Mouse (Mus musculus) stomach, embryonic 15.5 days (tissue): ENCODE data around the gene Cpn1. TPM values are rescaled to one million over a fixed set of nuclear protein-coding genes. Genes with fewer than 3 reads are reported as not detected.

Experiments
- ATAC-seq: fragments of 200-750 bp; cut with Nextera tagmentation; 2 replicates; pipeline ENCODE4 v1.8.0; 2017; ENCODE audit warnings: low read depth, moderate number of reproducible peaks, moderate TSS enrichment; ENCODE audit not compliant: insufficient read depth, low FRiP score
- H3K27ac ChIP-seq: fragments of 300-500 bp; sonication (generic); 2 replicates; pipeline ENCODE4 v1.5.1; 2015; ENCODE audit warnings: mild to moderate bottlenecking, inconsistent platforms
- H3K27me3 ChIP-seq: fragments of 300-500 bp; sonication (generic); replicated peaks from 2 replicates; pipeline ENCODE4 v1.6.1; 2015; ENCODE audit warnings: inconsistent platforms
- H3K36me3 ChIP-seq: fragments of 300-500 bp; sonication (generic); 2 replicates; pipeline ENCODE4 v1.6.1; 2015; ENCODE audit warnings: inconsistent platforms
- H3K4me1 ChIP-seq: fragments of 300-500 bp; sonication (generic); 2 replicates; pipeline ENCODE4 v1.6.1; 2015; ENCODE audit warnings: inconsistent platforms
- H3K4me2 ChIP-seq: fragments of 300-500 bp; sonication (generic); 2 replicates; pipeline ENCODE4 v1.6.1; 2015; ENCODE audit warnings: mild to moderate bottlenecking, inconsistent platforms
- H3K4me3 ChIP-seq: fragments of 300-500 bp; sonication (generic); replicated peaks from 2 replicates; pipeline ENCODE4 v1.5.1; 2015; ENCODE audit warnings: inconsistent platforms
- H3K9ac ChIP-seq: fragments of 300-500 bp; sonication (generic); 2 replicates; pipeline ENCODE4 v1.6.1; 2015; ENCODE audit warnings: inconsistent platforms
- H3K9me3 ChIP-seq: fragments of 300-500 bp; sonication (generic); 2 replicates; pipeline ENCODE4 v1.6.1; 2016; ENCODE audit warnings: inconsistent platforms
- WGBS: fragments of 180-500 bp; shearing (Covaris S2); methylation state at CpG from one replicate; pipeline ENCODE4 v1.1.7; 2015; 5-methylcytosine and 5-hydroxymethylcytosine counted together
- polyA plus RNA-seq: library from polyadenylated mRNA; unstranded; fragments of >200 nt; fragmentation: Nextera tagmentation; extraction: Ambion mirVana; gene quantifications from 2 replicates; pipeline ENCODE4 v1.2.1, GENCODE M21; 2015

Gene Cpn1
- polyA plus RNA-seq, 1 experiment from 2014 or later: 52.6 TPM

- Histone ChIP-seq H3K4me1 (no peaks in the 10 kb centered on the region), H3K27me3 (no peaks in the 10 kb centered on the region), H3K9ac (no peak overlapping the region), H3K36me3 (no peaks in the 10 kb centered on the region), H3K4me2 (no peak overlapping the region), H3K27ac (no peak overlapping the region), H3K4me3 (no peak overlapping the region), H3K9me3 (no peaks in the 10 kb centered on the region)
- no peak for ATAC-seq
- 66% methylated on average over 3 of the region's 3 CpGs for WGBS
Observed at GRCm38 (mm10) chr19:43977799-43978198, 8.6 kb downstream of the Cpn1 start.

- no peak for ATAC-seq
Observed at GRCm38 (mm10) chr19:43976661-43977060, 9.7 kb downstream of the Cpn1 start.

GRCm38 (mm10) chr19:43974221-43974620 is 12.1 kb downstream of the Cpn1 start:
- WGBS: 83% methylated on average over 6 of the region's 6 CpGs
- Histone ChIP-seq H3K27ac (no peak overlapping the region), H3K4me2 (no peak overlapping the region), H3K36me3 (no peaks in the 10 kb centered on the region), H3K27me3 (no peaks in the 10 kb centered on the region), H3K9ac (no peak overlapping the region), H3K9me3 (no peaks in the 10 kb centered on the region), H3K4me1 (no peaks in the 10 kb centered on the region), H3K4me3 (no peak overlapping the region)
- no peak for ATAC-seq

More at GRCm38 (mm10) chr19:43976661-43977060, 9.7 kb downstream of the Cpn1 start:
- no peak overlapping the region for H3K4me2 ChIP-seq
- no peak overlapping the region for H3K4me3 ChIP-seq
- H3K9ac ChIP-seq: no peak overlapping the region
- no peaks in the 10 kb centered on the region for H3K36me3 ChIP-seq
- H3K27me3 ChIP-seq: no peaks in the 10 kb centered on the region
- 52% methylated on average over 6 of the region's 6 CpGs for WGBS
- no peak overlapping the region for H3K27ac ChIP-seq
- no peaks in the 10 kb centered on the region for H3K4me1 ChIP-seq
- H3K9me3 ChIP-seq: no peaks in the 10 kb centered on the region

GRCm38 (mm10) chr19:43973711-43974110 is 12.6 kb downstream of the Cpn1 start:
- Histone ChIP-seq H3K4me2 (no peak overlapping the region), H3K9me3 (no peaks in the 10 kb centered on the region), H3K27me3 (no peaks in the 10 kb centered on the region), H3K4me3 (no peak overlapping the region), H3K9ac (no peak overlapping the region), H3K36me3 (no peaks in the 10 kb centered on the region), H3K4me1 (no peaks in the 10 kb centered on the region), H3K27ac (no peak overlapping the region)
- WGBS: 72% methylated on average over 9 of the region's 9 CpGs
- ATAC-seq: no peak

- no peak overlapping the region for H3K27ac ChIP-seq
- no peaks in the 10 kb centered on the region for H3K4me1 ChIP-seq
- WGBS: 89% methylated on average over 8 of the region's 8 CpGs
- H3K36me3 ChIP-seq: no peaks in the 10 kb centered on the region
- ATAC-seq: no peak
- no peak overlapping the region for H3K4me3 ChIP-seq
- H3K9ac ChIP-seq: no peak overlapping the region
- H3K4me2 ChIP-seq: no peak overlapping the region
- H3K27me3 ChIP-seq: no peaks in the 10 kb centered on the region
- H3K9me3 ChIP-seq: no peaks in the 10 kb centered on the region
Observed at GRCm38 (mm10) chr19:43972129-43972528, 14.2 kb downstream of the Cpn1 start.

GRCm38 (mm10) chr19:43968436-43969026 is 17.8 kb downstream of the Cpn1 start:
- ATAC-seq: no peak
- H3K36me3 ChIP-seq: no peaks in the 10 kb centered on the region
- WGBS: 71% methylated on average over 8 of the region's 11 CpGs
- no peak overlapping the region for H3K9ac ChIP-seq
- no peak overlapping the region for H3K4me3 ChIP-seq
- no peaks in the 10 kb centered on the region for H3K4me1 ChIP-seq
- no peak overlapping the region for H3K4me2 ChIP-seq
- no peaks in the 10 kb centered on the region for H3K9me3 ChIP-seq
- no peaks in the 10 kb centered on the region for H3K27me3 ChIP-seq
- no peak overlapping the region for H3K27ac ChIP-seq

- Histone ChIP-seq H3K9me3 (no peaks in the 10 kb centered on the region), H3K36me3 (no peaks in the 10 kb centered on the region), H3K27ac (no peak overlapping the region), H3K4me2 (no peak overlapping the region), H3K27me3 (no peaks in the 10 kb centered on the region), H3K9ac (no peak overlapping the region), H3K4me1 (no peaks in the 10 kb centered on the region), H3K4me3 (no peak overlapping the region)
- 75% methylated on average over 2 of the region's 2 CpGs for WGBS
- no peak for ATAC-seq
Observed at GRCm38 (mm10) chr19:43966481-43966880, 19.9 kb downstream of the Cpn1 start.

- H3K27me3 ChIP-seq: no peaks in the 10 kb centered on the region
- ATAC-seq: no peak
Observed at GRCm38 (mm10) chr19:43965496-43966085, 20.8 kb downstream of the Cpn1 start.

GRCm38 (mm10) chr19:43962795-43963194 is 23.6 kb downstream of the Cpn1 start:
- 72% methylated on average over 9 of the region's 9 CpGs for WGBS

More at GRCm38 (mm10) chr19:43965496-43966085, 20.8 kb downstream of the Cpn1 start:
- H3K4me2 ChIP-seq: no peak overlapping the region
- H3K4me3 ChIP-seq: no peak overlapping the region
- no peaks in the 10 kb centered on the region for H3K4me1 ChIP-seq
- H3K27ac ChIP-seq: no peak overlapping the region
- 79% methylated on average over 11 of the region's 11 CpGs for WGBS
- no peaks in the 10 kb centered on the region for H3K9me3 ChIP-seq
- H3K36me3 ChIP-seq: no peaks in the 10 kb centered on the region
- no peak overlapping the region for H3K9ac ChIP-seq

GRCm38 (mm10) chr19:43961185-43961584 is 25.2 kb downstream of the Cpn1 start:
- H3K4me3 ChIP-seq: no peak overlapping the region
- no peak for ATAC-seq
- WGBS: 79% methylated on average over 2 of the region's 2 CpGs
- H3K4me1 ChIP-seq: no peaks in the 10 kb centered on the region
- H3K9ac ChIP-seq: no peak overlapping the region
- no peaks in the 10 kb centered on the region for H3K27me3 ChIP-seq
- no peak overlapping the region for H3K27ac ChIP-seq
- no peaks in the 10 kb centered on the region for H3K9me3 ChIP-seq
- no peaks in the 10 kb centered on the region for H3K36me3 ChIP-seq
- H3K4me2 ChIP-seq: no peak overlapping the region

More at GRCm38 (mm10) chr19:43962795-43963194, 23.6 kb downstream of the Cpn1 start:
- H3K4me2 ChIP-seq: no peak overlapping the region
- no peak overlapping the region for H3K4me3 ChIP-seq
- no peak for ATAC-seq
- H3K9me3 ChIP-seq: no peaks in the 10 kb centered on the region
- H3K36me3 ChIP-seq: no peaks in the 10 kb centered on the region
- no peak overlapping the region for H3K27ac ChIP-seq
- H3K4me1 ChIP-seq: no peaks in the 10 kb centered on the region
- H3K9ac ChIP-seq: no peak overlapping the region
- H3K27me3 ChIP-seq: no peaks in the 10 kb centered on the region

- Histone ChIP-seq H3K27ac (no peak overlapping the region), H3K27me3 (no peaks in the 10 kb centered on the region), H3K9me3 (no peaks in the 10 kb centered on the region), H3K4me3 (no peak overlapping the region), H3K9ac (no peak overlapping the region), H3K4me1 (no peaks in the 10 kb centered on the region), H3K4me2 (no peak overlapping the region), H3K36me3 (no peaks in the 10 kb centered on the region)
- no peak for ATAC-seq
- WGBS: 82% methylated on average over 11 of the region's 11 CpGs
Observed at GRCm38 (mm10) chr19:43960014-43960413, 26.3 kb downstream of the Cpn1 start.

- H3K36me3 ChIP-seq: no peaks in the 10 kb centered on the region
- WGBS: 19% methylated on average over 2 of the region's 2 CpGs
- H3K4me2 ChIP-seq: no peak overlapping the region
- no peaks in the 10 kb centered on the region for H3K4me1 ChIP-seq
- no peak overlapping the region for H3K9ac ChIP-seq
- no peak overlapping the region for H3K27ac ChIP-seq
- no peak overlapping the region for H3K4me3 ChIP-seq
- peak; percentile 67 for ATAC-seq
- H3K9me3 ChIP-seq: no peaks in the 10 kb centered on the region
- H3K27me3 ChIP-seq: no peaks in the 10 kb centered on the region
Observed at GRCm38 (mm10) chr19:43959162-43959561, 27.2 kb downstream of the Cpn1 start.
